Mouse (Mus musculus) G1E (cell line): ENCODE data around the gene Zfp687. TPM values are rescaled to one million over a fixed set of nuclear protein-coding genes. Genes with fewer than 3 reads are reported as not detected.
A peak's percentile ranks its signal among the peaks of the same experiment; 100 is the strongest.
"Not testable (repeated sequence)": the region's sequence is repeated elsewhere in the genome, so short reads cannot be mapped to it uniquely, and the experiment has no call there.

Experiments
- ATAC-seq: 2 replicates; pipeline ENCODE4 v1.8.0; 2016; ENCODE audit warnings: mild to moderate bottlenecking; ENCODE audit not compliant: insufficient number of reproducible peaks, poor library complexity, low FRiP score, severe bottlenecking; ENCODE audit errors: extremely low read depth
- DNase-seq: peaks from one replicate; pipeline ENCODE4 v3.0.0; 2012; ENCODE audit warnings: low spot score
- H3K27me3 ChIP-seq: 2 replicates; pipeline ENCODE4 v1.6.1; 2012; ENCODE audit warnings: mild to moderate bottlenecking, low read length, inconsistent platforms; ENCODE audit not compliant: insufficient read depth
- H3K36me3 ChIP-seq: replicated peaks from 2 replicates; pipeline ENCODE3; 2012; ENCODE audit warnings: mild to moderate bottlenecking, inconsistent platforms
- H3K4me1 ChIP-seq: 2 replicates; pipeline ENCODE4 v1.6.1; 2012; ENCODE audit warnings: low read depth, low read length, inconsistent platforms, mixed read lengths; ENCODE audit not compliant: insufficient read depth
- H3K4me3 ChIP-seq: 2 replicates; pipeline ENCODE4 v1.5.1; 2012; ENCODE audit warnings: low read depth, mild to moderate bottlenecking, inconsistent platforms, low read length, moderate library complexity, mixed read lengths
- H3K9me3 ChIP-seq: replicated peaks from 2 replicates; pipeline ENCODE4 v1.6.1; 2012; ENCODE audit warnings: inconsistent platforms
- CTCF ChIP-seq: IDR thresholded peaks from 2 replicates; pipeline ENCODE4 v1.5.1; 2012; ENCODE audit warnings: low read depth, low read length, inconsistent platforms, mixed read lengths
- GATA1 ChIP-seq: IDR thresholded peaks from 2 replicates; pipeline ENCODE4 v1.6.1; 2012; ENCODE audit warnings: borderline replicate concordance, low read length, inconsistent platforms, mixed read lengths
- GATA2 ChIP-seq: IDR thresholded peaks from 2 replicates; pipeline ENCODE4 v1.6.1; 2012; ENCODE audit warnings: low read depth, low read length, inconsistent platforms, borderline replicate concordance
- POLR2AphosphoS5 ChIP-seq: IDR thresholded peaks from 2 replicates; pipeline ENCODE4 v1.6.1; 2012; ENCODE audit warnings: low read depth, low read length, inconsistent platforms; ENCODE audit not compliant: insufficient replicate concordance
- TAL1 ChIP-seq: conservative IDR thresholded peaks from 2 replicates; pipeline ENCODE4 v1.6.1; 2012; ENCODE audit warnings: low read depth, low read length, inconsistent platforms, mixed read lengths
- polyA plus RNA-seq: library from polyadenylated mRNA; stranded (reverse); fragments of >175 nt; gene quantifications from 2 replicates; pipeline ENCODE4 v1.2.3, GENCODE M21; 2012
- total RNA-seq, 2 experiments: library from RNA; stranded (forward) in 1 of 2; stranded (reverse) in 1 of 2; fragments of 200-1000 nt in 1 of 2; fragments of >200 nt in 1 of 2; fragmentation: Nextera tagmentation in 1 of 2; gene quantifications; 2 replicates each; pipeline ENCODE4 v1.2.3; 2014 to 2017

Gene Zfp687
- total and polyA plus RNA-seq, 3 experiments = 27.5 to 72.5 (median 52.9) TPM

DNA sequence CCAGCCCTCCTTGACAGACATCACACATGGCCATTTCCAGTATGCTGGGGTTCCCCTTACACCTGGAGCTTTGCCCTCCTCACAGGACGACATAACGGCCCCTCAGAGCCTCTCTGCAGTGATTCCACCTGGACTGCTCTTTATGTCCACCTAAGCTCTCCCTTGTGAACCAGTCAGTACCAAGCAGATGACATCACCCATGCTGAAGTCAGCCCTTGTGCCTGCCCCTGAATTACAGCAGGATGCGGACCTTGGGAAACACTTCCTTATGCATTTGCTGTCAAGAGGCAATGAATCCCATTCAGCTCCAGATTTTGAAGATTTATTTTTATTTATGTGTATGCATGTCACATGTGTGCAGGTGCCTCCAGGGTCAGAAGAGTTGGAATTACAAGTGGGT lies 32.7 kb upstream of the Zfp687 start:
- peaks cover 22% of the 10 kb centered on the region for H3K27me3 ChIP-seq
- no peaks in the 10 kb centered on the region for H3K9me3 ChIP-seq
- H3K36me3 ChIP-seq = no peaks in the 10 kb centered on the region
- TF ChIP-seq GATA2 (no peak), CTCF (no peak), GATA1 (no peak), POLR2AphosphoS5 (no peak), TAL1 (no peak)
- H3K4me1 ChIP-seq = peaks cover 40% of the 10 kb centered on the region
- ATAC-seq (no peak), DNase-seq (no peak)
- H3K4me3 ChIP-seq = no peak overlapping the region

DNA sequence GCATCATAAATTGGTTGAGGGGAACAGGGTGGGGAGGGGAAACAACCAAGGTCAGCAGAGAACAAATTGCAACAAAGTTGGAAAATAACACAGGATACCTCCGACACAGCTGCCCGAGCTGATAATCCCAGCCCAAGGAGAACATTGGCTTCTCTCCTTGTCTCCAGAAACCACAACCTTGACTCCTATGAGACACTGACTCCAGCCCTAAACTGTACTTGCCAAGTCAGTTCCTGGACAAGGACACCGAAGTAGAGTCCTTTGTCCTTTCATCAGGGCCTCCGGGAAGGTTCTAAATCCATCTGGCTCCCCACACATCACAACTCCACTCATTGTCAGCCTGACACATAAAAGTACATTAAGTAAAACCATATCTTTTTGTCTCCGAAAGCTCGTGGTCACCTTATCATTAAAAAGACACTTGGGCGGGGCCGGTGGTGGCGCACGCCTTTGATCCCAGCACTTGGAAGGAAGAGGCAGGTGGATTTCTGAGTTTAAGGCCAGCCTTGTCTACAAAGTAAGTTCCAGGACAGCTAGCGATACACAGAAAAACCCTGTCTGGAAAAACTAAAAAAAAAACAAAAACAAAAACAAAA lies 31.3 kb upstream of the Zfp687 start:
- H3K4me3 ChIP-seq = no peak overlapping the region; the same call in 1 of the 2 replicates
- DNase-seq (no peak), ATAC-seq (no peak)
- H3K36me3 ChIP-seq = no peaks in the 10 kb centered on the region
- H3K27me3 ChIP-seq = peaks cover 22% of the 10 kb centered on the region
- H3K4me1 ChIP-seq = peaks cover 40% of the 10 kb centered on the region
- no peak for TF ChIP-seq GATA1
- peak; percentile 38; the same call in 1 of the 2 replicates for TF ChIP-seq TAL1
- no peak for TF ChIP-seq POLR2AphosphoS5
- H3K9me3 ChIP-seq = no peaks in the 10 kb centered on the region

DNA sequence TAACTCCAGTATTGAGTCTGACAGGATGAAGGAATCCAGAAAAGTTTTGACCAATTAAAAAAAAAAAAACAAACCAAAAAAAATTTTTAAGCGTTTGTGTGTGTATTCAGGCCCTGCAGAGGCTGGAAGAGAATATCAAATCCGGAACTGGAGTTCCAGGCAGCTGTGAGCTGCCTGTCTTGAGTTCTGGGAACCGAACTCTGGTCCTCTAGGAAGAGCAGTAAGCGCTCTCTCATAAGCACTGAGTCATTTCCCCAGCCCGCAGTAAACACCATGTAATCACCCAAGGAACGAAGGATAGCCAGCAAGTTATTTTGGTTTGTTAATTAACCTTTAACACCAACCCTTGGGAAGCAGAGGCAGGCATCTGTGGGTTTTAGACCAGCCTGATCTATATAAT lies 28.0 kb upstream of the Zfp687 start:
- DNase-seq (no peak), ATAC-seq (no peak)
- peaks cover 26% of the 10 kb centered on the region for H3K36me3 ChIP-seq
- no peak overlapping the region for H3K4me3 ChIP-seq
- TF ChIP-seq CTCF (no peak), POLR2AphosphoS5 (no peak), TAL1 (no peak)
- peaks cover 56% of the 10 kb centered on the region for H3K4me1 ChIP-seq
- H3K9me3 ChIP-seq = no peaks in the 10 kb centered on the region
- peaks cover 6% of the 10 kb centered on the region for H3K27me3 ChIP-seq

DNA sequence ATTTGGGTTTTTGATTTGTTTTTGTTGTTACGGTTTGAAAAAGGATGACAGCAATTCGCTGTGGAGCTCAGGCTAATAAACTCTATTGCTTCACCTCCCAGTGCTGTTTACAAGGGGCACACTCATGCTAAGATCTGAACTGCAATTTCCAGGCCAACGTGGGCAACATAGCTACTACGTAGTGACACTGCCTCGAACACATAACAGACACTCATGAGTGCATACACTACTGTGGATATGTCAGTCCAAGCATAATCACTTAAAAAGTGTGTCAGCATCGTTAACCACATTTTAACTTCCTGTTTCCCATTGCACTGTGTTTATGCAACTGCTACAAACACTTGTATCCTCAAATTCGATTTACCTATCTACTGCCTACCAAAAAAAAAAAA lies 27.6 kb upstream of the Zfp687 start:
- TF ChIP-seq GATA1 (no peak), TAL1 (no peak), CTCF (no peak), GATA2 (no peak), POLR2AphosphoS5 (no peak)
- ATAC-seq = peak; percentile 25
- peaks cover 3% of the 10 kb centered on the region for H3K27me3 ChIP-seq
- DNase-seq = peak; percentile 40
- no peaks in the 10 kb centered on the region for H3K9me3 ChIP-seq
- H3K4me1 ChIP-seq = peaks cover 54% of the 10 kb centered on the region
- peaks cover 31% of the 10 kb centered on the region for H3K36me3 ChIP-seq
- peak overlapping the region; percentile 82 for H3K4me3 ChIP-seq

DNA sequence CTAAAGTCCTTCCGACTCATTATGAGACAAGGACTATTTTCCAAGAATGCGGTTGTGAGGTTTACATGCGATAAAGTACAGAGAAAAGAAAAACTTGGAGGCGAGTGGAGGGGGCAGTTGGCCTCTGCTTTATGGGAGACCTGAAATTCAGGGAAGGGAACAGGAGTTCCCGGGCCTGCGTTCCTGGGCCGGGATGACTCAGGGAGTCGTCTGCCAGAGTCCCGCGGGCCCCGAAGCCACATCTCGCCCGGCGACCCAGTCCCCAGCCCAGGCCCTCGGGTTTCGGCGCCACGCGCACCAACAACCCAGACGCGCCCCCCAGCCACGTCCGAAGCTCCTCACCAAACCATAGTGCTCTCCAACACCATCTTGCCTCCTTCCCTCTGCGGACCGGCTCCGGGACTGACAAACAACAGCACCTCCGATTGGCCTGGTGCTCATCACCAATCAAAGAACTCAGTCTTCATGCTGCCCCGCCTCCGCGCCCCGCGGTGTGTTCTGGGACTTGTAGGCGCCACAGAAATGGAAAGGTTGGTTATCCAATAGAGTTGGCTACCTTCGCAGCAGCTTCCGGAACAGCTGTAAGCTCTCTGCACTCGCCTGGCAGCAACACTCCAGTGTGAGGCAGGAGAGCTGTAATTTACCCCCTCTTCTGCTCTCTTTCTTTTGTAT lies 27.1 kb upstream of the Zfp687 start, which contains the start of gene Psmd4:
Psmd4 (minus strand) TSS at position 449 of the 672 bp plus-strand sequence.
- no peaks in the 10 kb centered on the region for H3K9me3 ChIP-seq
- peaks cover 52% of the 10 kb centered on the region for H3K4me1 ChIP-seq
- H3K36me3 ChIP-seq = peaks cover 36% of the 10 kb centered on the region
- H3K4me3 ChIP-seq = peak within 1 kb of the TSS; percentile 82
- TF ChIP-seq TAL1 (no peak), GATA2 (no peak), POLR2AphosphoS5 (no peak), GATA1 (no peak), CTCF (no peak)
- DNase-seq (peak; percentile 99), ATAC-seq (peak; percentile 97)
- no peaks in the 10 kb centered on the region for H3K27me3 ChIP-seq

DNA sequence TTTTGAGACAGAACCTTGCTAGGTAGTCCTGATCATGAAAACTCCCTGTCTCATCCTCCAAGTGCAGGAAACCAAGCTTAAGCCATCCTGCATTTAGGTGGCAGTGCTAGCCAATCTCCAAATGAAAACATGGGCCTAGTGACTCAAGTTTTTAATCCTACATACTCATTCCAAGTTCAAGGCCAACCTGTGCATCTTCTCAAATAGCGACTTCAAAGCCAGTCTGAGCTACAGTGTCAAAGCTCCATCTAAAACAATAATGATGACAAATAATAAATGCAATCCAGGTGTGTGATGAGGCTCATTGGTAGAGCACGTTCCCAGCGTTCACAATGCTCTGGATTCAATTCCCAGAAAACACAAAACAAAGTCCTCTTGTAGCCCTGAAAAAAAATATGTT lies 26.4 kb upstream of the Zfp687 start:
- ATAC-seq (no peak), DNase-seq (no peak)
- no peaks in the 10 kb centered on the region for H3K27me3 ChIP-seq
- H3K4me3 ChIP-seq = peak overlapping the region; percentile 82
- peaks cover 42% of the 10 kb centered on the region for H3K36me3 ChIP-seq
- no peaks in the 10 kb centered on the region for H3K9me3 ChIP-seq
- TF ChIP-seq CTCF = no peak
- TF ChIP-seq GATA1 = no peak
- TF ChIP-seq TAL1 = no peak
- no peak for TF ChIP-seq GATA2
- H3K4me1 ChIP-seq = peaks cover 49% of the 10 kb centered on the region

DNA sequence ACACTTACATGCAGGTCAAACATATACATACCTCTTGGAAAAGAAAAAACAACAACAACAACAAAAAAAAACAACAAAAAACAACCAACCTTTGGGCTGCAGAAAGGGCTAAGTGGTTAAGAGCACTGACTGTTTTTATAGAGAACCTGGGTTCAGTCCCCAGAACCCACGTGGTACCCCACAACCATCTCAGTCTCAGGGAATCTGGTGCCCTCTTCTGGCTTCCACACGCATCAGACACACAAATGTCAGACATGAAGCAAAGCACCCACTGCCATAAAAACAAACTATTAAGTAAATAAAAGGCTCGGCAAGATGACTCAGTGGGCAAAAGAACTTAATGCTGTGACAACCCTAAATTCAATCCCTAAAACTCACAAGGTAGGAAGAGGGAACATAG lies 14.7 kb upstream of the Zfp687 start:
- TF ChIP-seq GATA1 (no peak), TAL1 (no peak), CTCF (no peak), POLR2AphosphoS5 (no peak), GATA2 (no peak)
- H3K4me1 ChIP-seq = peaks cover 40% of the 10 kb centered on the region
- H3K27me3 ChIP-seq = no peaks in the 10 kb centered on the region
- no peak overlapping the region for H3K4me3 ChIP-seq
- no peaks in the 10 kb centered on the region for H3K9me3 ChIP-seq
- no peak for DNase-seq
- peaks cover 69% of the 10 kb centered on the region for H3K36me3 ChIP-seq
- no peak for ATAC-seq

DNA sequence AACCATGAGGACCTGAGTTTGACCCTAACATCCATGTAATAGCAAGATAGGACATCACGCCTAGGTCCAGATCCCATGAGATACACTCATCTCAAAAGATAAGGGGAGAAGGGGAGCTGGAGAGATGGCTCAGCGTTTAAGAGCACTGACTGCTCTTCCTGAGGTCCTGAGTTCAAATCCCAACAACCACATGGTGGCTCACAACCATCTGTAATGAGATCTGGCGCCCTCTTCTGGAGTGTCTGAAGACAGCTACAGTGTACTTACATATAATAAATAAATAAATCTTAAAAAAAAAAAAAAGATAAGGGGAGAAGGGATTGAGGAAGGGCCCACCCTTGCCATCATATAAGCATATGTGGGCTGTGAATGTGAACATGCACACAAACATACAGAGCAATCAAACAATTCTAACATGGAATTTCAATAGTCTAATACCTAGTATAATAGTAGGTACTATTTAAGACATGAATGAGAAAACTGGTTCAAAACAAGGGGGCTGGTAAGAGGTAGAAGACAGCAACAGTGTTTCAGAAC lies 14.1 kb upstream of the Zfp687 start:
- DNase-seq, H3K27me3 ChIP-seq, H3K4me3 ChIP-seq, H3K9me3 ChIP-seq, ATAC-seq: not testable (repeated sequence)
- H3K36me3 ChIP-seq = peaks cover 68% of the 10 kb centered on the region
- H3K4me1 ChIP-seq = peaks cover 46% of the 10 kb centered on the region
